Mouse (Mus musculus): ENCODE data around the gene Prnp. TPM values are rescaled to one million over a fixed set of nuclear protein-coding genes. Genes with fewer than 3 reads are reported as not detected.

Gene Prnp
- total RNA-seq, 2 experiments from 2014 or later: 83.1 to 85.9 TPM

DNA sequence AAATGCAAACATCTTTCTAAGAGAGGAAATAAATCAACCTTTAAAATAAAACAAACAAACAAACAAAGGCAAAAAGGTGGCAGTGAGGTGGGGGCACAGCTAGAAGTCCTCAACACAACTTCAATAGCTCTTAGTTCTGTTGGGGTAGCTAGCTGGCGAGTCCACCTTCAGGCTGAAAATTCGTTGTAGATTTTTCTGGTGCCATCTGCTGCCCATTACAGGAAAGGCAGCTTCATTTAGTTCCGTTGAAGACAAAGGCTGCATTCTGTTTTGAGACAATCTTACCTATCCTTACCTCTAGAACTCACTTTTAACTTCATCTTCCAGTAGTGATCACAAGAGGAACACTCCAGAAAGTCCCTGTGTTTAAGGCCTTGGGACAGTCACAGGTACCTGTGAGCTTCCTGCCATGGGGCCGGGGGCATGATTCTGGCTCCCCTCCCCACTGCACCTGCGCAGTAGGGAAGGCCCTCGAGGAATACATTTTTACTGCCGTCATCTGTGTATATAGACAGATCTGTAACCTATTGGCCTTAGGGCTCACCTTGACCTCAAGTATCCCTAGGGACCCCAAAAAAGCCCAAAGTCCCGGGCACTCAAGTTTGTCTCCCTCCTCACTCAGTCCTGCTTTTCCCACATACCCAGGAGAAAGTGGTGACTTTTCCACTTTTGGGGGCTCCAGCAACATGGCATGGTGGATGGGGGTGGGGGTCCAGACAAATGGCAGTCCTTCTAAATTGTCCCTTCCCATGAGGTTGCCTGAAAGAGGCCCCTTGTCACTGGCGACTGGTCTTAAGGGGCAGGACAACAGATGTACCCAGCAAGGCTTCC is 40.3 kb downstream of the Prnp start:
- peak; percentile 73 for DNase-seq

DNA sequence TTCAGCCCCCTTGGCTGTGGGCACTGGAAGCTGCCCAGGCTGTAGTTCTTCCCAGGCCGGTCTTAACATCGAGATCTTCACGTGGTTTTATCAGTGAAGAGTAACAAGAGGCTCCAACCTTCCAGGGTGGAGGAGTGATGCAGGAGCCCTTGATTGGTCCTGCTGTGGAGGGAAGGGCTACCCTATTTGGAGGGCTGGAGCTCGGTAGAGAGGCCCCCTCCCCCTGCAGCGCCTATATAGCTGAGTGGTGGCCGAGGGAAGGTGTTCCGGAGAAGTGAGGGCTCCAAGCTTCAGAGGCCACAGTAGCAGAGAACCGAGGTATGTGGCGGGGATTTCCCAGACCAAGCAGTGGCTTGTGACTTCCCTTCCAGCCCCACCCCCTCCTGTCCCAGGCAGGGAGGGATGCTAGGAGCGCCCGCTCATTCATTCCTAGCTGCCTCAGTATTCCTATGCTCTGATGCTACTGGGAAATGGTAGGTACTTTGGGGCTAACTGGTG is 40.9 kb downstream of the Prnp start, which contains the start of gene Prnd:
TSS of gene Prnd (plus strand) at position 264 of the 498 bp plus-strand sequence.
- peak; percentile 47 for DNase-seq

GRCm38 (mm10) chr2:131952456-131952855 is 42.7 kb downstream of the Prnp start:
- DNase-seq: peak; percentile 36

DNA sequence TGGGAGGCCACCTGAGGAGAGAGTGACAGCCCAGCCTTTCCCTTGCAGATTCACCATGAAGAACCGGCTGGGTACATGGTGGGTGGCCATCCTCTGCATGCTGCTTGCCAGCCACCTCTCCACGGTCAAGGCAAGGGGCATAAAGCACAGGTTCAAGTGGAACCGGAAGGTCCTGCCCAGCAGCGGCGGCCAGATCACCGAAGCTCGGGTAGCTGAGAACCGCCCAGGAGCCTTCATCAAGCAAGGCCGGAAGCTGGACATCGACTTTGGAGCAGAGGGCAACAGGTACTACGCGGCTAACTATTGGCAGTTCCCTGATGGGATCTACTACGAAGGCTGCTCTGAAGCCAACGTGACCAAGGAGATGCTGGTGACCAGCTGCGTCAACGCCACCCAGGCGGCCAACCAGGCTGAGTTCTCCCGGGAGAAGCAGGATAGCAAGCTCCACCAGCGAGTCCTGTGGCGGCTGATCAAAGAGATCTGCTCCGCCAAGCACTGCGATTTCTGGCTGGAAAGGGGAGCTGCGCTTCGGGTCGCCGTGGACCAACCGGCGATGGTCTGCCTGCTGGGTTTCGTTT is 43.3 kb downstream of the Prnp start:
- DNase-seq: peak; percentile 31

DNA sequence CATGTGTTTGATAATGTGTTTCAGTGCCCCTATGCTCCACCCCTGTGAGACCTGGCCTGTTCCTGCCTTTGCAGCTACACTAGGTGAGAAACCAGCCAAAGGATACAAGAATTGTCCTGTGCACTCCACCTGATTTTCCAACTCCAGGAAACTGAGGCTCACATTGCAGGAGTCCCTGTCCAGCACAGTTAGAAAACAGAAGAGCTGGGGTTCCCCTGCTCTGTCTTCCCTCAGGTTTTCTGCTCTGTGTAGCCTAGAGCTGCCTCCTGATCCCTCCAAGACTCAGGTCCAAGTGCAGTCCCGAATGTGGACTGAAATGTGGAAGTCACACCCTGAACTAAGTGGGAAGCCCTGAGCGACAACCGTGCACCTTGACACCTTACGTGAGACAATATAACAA is 44.0 kb downstream of the Prnp start:
- DNase-seq: no peak

- DNase-seq: peak; percentile 53
Measured at GRCm38 (mm10) chr2:131954835-131955234, 45.1 kb downstream of the Prnp start.

DNA sequence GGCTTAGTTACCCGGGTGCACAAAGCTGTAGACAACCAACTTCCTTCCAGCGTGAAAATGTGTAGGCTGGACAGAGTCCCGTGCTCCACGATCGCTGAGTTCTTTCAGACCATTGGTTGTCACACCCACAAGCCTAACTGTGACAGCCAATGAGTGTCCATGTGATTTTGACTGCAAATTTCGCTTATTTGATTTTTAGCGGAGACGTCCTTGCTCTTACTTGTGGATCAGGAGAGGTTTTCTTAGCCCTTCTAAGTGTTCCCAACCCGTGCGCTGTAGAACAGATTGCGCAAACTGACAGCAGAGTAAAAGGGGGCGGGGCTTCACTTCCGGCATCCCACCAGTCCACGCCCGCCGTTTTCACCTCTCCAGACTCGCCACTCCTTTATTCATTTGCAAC is 45.5 kb downstream of the Prnp start:
- DNase-seq: peak; percentile 44

DNA sequence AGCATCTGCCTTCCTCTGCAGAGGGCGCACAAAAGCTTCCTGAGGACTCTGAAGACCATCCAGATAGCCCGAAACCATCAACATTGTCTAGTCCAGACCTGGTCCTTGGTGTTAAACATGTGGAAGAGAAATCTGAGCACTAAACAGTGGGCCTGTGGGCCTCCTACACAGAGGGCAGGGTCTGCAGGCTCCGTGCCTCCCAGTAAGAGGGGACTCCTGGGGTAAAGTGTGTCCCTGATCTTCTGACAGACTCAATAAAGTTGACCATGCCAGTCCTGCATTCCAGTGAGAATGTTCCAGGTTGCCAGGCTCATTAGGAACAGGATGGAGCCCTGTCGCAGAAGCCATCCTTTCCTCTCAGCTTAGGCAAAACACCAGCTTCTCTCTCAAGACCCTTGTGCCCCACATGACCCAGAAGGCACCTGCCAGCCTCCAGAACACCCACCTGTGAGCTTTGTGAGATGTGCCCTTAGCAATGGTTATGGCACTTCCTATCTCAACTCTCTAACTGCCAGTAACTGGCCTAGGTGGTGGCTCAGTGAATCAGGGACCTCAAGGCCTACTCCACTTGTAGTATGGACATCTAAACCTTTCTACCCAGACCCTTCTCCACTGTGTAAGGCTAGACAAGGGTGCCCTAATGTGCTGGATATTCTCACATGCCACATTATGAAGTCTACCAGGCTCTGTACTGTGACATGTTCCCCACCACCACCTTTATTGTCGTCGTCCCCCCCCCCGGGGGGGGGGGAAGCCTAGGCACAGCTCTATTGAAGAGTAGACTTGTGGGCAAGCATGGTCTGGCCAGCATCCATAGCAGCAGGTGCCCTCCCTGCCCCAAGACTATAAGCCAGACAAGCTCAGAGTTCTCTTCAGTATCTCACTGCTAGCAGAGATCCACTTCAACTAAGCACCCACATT is 46.9 kb downstream of the Prnp start:
- DNase-seq: no peak

DNA sequence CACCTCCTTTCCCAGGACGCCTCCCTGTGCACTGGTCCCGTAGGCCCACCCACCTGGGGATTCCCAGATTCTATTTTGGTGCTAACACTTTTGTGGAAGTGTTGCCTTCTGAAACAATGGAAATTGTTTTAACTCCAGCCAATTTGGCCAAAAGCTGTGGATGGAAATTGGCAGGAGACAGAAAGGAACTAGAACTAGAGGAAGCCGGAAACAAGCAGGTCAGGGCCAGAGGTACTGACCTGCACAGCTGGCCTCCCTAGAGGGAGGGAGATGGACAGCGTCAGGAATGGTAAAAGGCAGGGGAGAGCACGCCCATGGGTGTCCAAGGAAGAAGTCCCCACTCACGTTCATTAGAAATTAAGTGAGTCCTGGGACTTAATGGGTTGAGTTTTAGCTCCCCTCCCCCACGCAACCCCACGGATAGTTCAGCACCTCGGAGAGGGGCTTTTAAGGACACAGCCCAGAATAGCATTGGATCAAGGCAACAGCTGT is 48.0 kb downstream of the Prnp start:
- peak; percentile 49 for DNase-seq

DNA sequence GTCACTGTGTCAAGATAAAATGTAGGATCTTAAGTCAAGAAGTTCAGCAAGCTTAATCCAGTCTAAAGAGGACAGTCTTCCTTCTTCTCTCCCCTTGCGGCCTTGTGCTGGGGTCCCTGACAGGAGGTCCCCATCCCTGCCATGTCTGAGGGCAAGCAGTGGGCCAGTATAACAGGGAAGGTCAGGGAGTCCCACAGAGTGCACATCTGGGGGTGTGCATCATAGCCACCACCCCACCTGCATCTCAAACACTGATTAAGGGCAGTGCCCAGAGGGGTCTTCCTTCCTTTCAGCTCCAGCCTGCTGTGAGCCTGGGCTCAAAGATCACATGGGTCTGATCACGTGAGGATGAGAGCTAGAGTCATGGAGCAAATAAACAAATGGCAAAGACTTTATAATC is 51.9 kb downstream of the Prnp start:
- no peak for DNase-seq

- DNase-seq: no peak
Measured at GRCm38 (mm10) chr2:131970597-131970996, 60.9 kb downstream of the Prnp start.

GRCm38 (mm10) chr2:131971098-131971497 is 61.4 kb downstream of the Prnp start:
- DNase-seq: no peak

DNA sequence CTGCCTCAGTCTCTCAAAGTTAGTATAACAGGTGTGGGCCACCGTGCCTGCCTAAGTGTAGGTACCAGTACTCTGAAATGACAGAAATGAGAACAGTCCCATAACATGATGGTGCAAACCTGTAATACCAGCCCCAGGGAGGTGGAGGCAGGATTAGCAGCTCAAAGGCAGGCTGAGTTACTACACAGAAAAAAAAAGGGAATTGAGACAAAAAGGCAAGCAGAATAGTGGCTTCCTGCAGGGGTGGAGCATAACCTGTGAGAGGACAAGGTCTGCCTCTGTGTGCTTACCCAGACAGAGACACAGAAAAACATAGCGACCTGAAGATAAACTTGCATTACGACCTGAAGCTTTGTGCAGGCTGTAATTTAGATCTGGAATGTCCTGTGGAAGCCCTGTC is 66.9 kb downstream of the Prnp start:
- DNase-seq: no peak

GRCm38 (mm10) chr2:131980866-131981265 is 71.1 kb downstream of the Prnp start:
- DNase-seq: peak; percentile 72

DNA sequence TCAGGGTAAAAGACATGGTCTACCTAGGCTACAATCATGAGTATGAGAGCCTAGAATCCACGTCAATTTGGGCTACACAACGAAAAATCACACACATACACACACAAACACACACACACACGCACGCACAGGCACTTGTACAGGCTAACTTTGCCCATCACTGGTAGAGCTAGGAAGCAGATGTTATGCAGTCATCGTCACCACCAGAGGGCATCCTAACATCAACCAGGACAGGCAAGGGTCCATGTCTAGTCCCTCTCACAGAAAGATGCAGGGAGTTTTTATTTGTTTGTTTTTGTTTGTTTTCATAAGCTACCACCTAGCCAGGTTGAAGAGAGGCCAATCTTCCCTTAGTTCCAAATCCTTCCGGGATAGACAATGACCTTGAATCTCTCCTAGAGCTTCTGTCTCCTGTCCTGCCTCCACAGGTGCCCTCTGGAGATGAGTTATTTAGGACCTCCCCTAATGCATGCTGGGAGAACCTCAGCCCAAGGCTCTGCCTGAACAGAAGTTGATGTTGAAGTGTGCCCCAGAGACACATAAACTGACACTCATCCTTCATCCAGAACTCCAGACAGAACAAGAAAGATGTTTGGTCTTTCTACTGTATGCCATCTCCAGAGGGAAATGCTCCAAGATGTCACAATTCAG is 72.9 kb downstream of the Prnp start:
- DNase-seq: peak; percentile 76

- DNase-seq: no peak
Measured at GRCm38 (mm10) chr2:131987950-131988349, 78.2 kb downstream of the Prnp start.

Other genes starting within 250 kb of the Prnp start
- not detected for gene Erv3, start 50.2 kb upstream of the Prnp start, total RNA-seq (2021)
- gene Prn, start within 50 bp of the Prnp start, total RNA-seq (2021): 1 to 10 TPM in 1 of 2 experiments, not detected in 1; 2.9 TPM
- 10 to 100 TPM; 17.6 to 22.9 TPM for gene Prnd, start 40.9 kb downstream of the Prnp start, total RNA-seq (2021)
- gene Rassf2, start 120.3 kb downstream of the Prnp start, total RNA-seq (2021): 10 to 100 TPM; 13.7 to 15.2 TPM
- 10 to 100 TPM; 20.3 to 22.8 TPM for gene Slc23a2, start 235.2 kb downstream of the Prnp start, total RNA-seq (2021)